ENCODE assay signal across 7 mouse cellular contexts in genomic region chr7:145206056-145206610, GRCm38 (mm10). TPM values are rescaled to one million over a fixed set of nuclear protein-coding genes. Genes with fewer than 3 reads are reported as not detected.
DNase-seq lines count a peak whose midpoint lies in the region; ATAC-seq and TF ChIP-seq lines count a peak whose summit lies in the region.

No protein-coding gene starts in this region.

- H3K27me3 ChIP-seq in heart, embryonic 12.5 days (replicated peaks), result no peaks in the 10 kb centered on the region
- no peaks in the 10 kb centered on the region for H3K27me3 ChIP-seq in kidney, postnatal 0 days (ENCODE audit: insufficient read depth, low read length)
- peaks cover 14% of the 10 kb centered on the region for H3K27me3 ChIP-seq in liver, embryonic 12.5 days (replicated peaks)
- no peaks in the 10 kb centered on the region for H3K27me3 ChIP-seq in myocyte (ENCODE audit: control insufficient read depth, insufficient read depth, insufficient read length)

- H3K9ac ChIP-seq in heart, embryonic 12.5 days, result peak overlapping the region; percentile 69
- peak overlapping the region; percentile 61 for H3K9ac ChIP-seq in kidney, postnatal 0 days (ENCODE audit: low read depth, low read length)
- H3K9ac ChIP-seq in liver, embryonic 12.5 days, result peak overlapping the region; percentile 37; the same call in 1 of the 2 replicates

- peak overlapping the region; percentile 59 for H3K4me2 ChIP-seq in heart, embryonic 12.5 days
- H3K4me2 ChIP-seq in kidney, postnatal 0 days (ENCODE audit: low read length), result peak overlapping the region; percentile 25
- H3K4me2 ChIP-seq in liver, embryonic 12.5 days, result peak overlapping the region; percentile 61
- peak overlapping the region; percentile 69 for H3K4me2 ChIP-seq in myocyte (ENCODE audit: low read depth)

- WGBS in heart, embryonic 12.5 days, result 1% methylated on average over 34 of the region's 34 CpGs
- 3% methylated on average over 34 of the region's 34 CpGs for WGBS in kidney, postnatal 0 days
- 4% methylated on average over 33 of the region's 34 CpGs for WGBS in liver, embryonic 12.5 days (ENCODE audit: insufficient replicate concordance)

- TF ChIP-seq POLR2A in myocyte (IDR thresholded peaks at IDR 0.05; ENCODE audit: insufficient read length, low read depth), result peak; percentile 66

- peak overlapping the region; percentile 95 for H3K27ac ChIP-seq in heart, embryonic 12.5 days (ENCODE audit: poor library complexity, severe bottlenecking)
- H3K27ac ChIP-seq in kidney, postnatal 0 days, result peak overlapping the region; percentile 85
- peak overlapping the region; percentile 69 for H3K27ac ChIP-seq in liver, embryonic 12.5 days

- no peak; the same call in 1 of the 2 replicates for TF ChIP-seq CTCF in kidney, postnatal 0 days (IDR thresholded peaks at IDR 0.05; ENCODE audit: low read depth)

- H3K4me3 ChIP-seq in heart, embryonic 12.5 days, result peak overlapping the region; percentile 15
- H3K4me3 ChIP-seq in kidney, postnatal 0 days (replicated peaks; ENCODE audit: low read depth, low read length), result no peak overlapping the region
- H3K4me3 ChIP-seq in liver, embryonic 12.5 days, result peak overlapping the region; percentile 27
- no peak overlapping the region for H3K4me3 ChIP-seq in myocyte

- ATAC-seq in heart, embryonic 12.5 days (ENCODE audit: insufficient number of reproducible peaks, low FRiP score), result peak; percentile 85
- peak; percentile 73 for ATAC-seq in kidney, postnatal 0 days (replicated peaks; ENCODE audit: low FRiP score, low read depth)
- ATAC-seq in liver, embryonic 12.5 days, result peak; percentile 53

- H3K4me1 ChIP-seq in heart, embryonic 12.5 days (replicated peaks), result peaks cover 27% of the 10 kb centered on the region
- peaks cover 19% of the 10 kb centered on the region for H3K4me1 ChIP-seq in kidney, postnatal 0 days (replicated peaks; ENCODE audit: insufficient read depth, low read length)
- H3K4me1 ChIP-seq in liver, embryonic 12.5 days, result peaks cover 14% of the 10 kb centered on the region

- peaks cover 4% of the 10 kb centered on the region; the same call in 1 of the 2 replicates for H3K9me3 ChIP-seq in heart, embryonic 12.5 days (replicated peaks)
- H3K9me3 ChIP-seq in kidney, postnatal 0 days (replicated peaks; ENCODE audit: low read length), result no peaks in the 10 kb centered on the region
- H3K9me3 ChIP-seq in liver, embryonic 12.5 days (replicated peaks), result no peaks in the 10 kb centered on the region

- DNase-seq in cerebellum, adult 11 months, result peak; percentile 53
- DNase-seq in fibroblast of lung, adult 2 months (ENCODE audit: low read depth), result peak; percentile 82
- peak; percentile 89 for DNase-seq in kidney, postnatal 0 days (ENCODE audit: low spot score)
- DNase-seq in testis, postnatal 14 days (ENCODE audit: low spot score), result peak; percentile 82

- H3K36me3 ChIP-seq in heart, embryonic 12.5 days, result no peaks in the 10 kb centered on the region
- no peaks in the 10 kb centered on the region for H3K36me3 ChIP-seq in kidney, postnatal 0 days (ENCODE audit: insufficient read depth, low read length)
- H3K36me3 ChIP-seq in liver, embryonic 12.5 days, result no peaks in the 10 kb centered on the region
- no peaks in the 10 kb centered on the region for H3K36me3 ChIP-seq in myocyte (ENCODE audit: control insufficient read depth, insufficient read depth)

- H3K79me2 ChIP-seq in myocyte (ENCODE audit: control insufficient read depth, insufficient read depth), result no peaks in the 10 kb centered on the region

- peak overlapping the region; percentile 26 for H3ac ChIP-seq in myocyte (ENCODE audit: control insufficient read depth, insufficient read length)

TF ChIP-seq in myocyte, 11 proteins besides CTCF, POLR2A, EP300 and RAD21:
- TF ChIP-seq E2F4 (IDR thresholded peaks at IDR 0.05; ENCODE audit: insufficient read depth) (peak; percentile 37), REST (IDR thresholded peaks at IDR 0.05; ENCODE audit: insufficient read depth, insufficient read length) (no peak), CEBPB (IDR thresholded peaks at IDR 0.05; ENCODE audit: insufficient read depth, poor library complexity, severe bottlenecking) (peak; percentile 8; the same call in 1 of the 2 replicates), MYOG (IDR thresholded peaks at IDR 0.05; ENCODE audit: control insufficient read depth in 1 of 3, insufficient read depth in 1 of 3, insufficient read length in 2 of 3, low read depth in 2 of 3) (peak; percentile 38 to 92 (median 83)), SRF (IDR thresholded peaks at IDR 0.05; ENCODE audit: control insufficient read depth, insufficient read length, low read depth) (no peak), POLR2AphosphoS2 (IDR thresholded peaks at IDR 0.05; ENCODE audit: insufficient read length, low read depth) (peak; percentile 32), TCF12 (IDR thresholded peaks at IDR 0.05; ENCODE audit: insufficient read depth, poor library complexity, severe bottlenecking) (peak; percentile 3), TCF3 (IDR thresholded peaks at IDR 0.05; ENCODE audit: insufficient read length, low read depth) (no peak), USF1 (IDR thresholded peaks at IDR 0.05; ENCODE audit: low read depth) (no peak), MAX (IDR thresholded peaks at IDR 0.05; ENCODE audit: low read depth) (no peak), MYOD1 (IDR thresholded peaks at IDR 0.05; ENCODE audit: control insufficient read depth in 1 of 3, insufficient read length in 2 of 3, low read depth in 2 of 3) (peak in 2 of 3 experiments; percentile 79 to 93)

RNA-seq across cellular contexts. Expression of gene 1810010D01Rik, which starts 1.8 kb away (rescaled TPM):
- 0.30 and 0.36 TPM in 2 replicates for polyA plus RNA-seq in heart, embryonic 12.5 days (2016; fragmentation: Nextera tagmentation; extraction: Ambion mirVana)
- polyA plus RNA-seq in kidney, postnatal 0 days (2015; fragmentation: Nextera tagmentation; extraction: Ambion mirVana), result not detected in 2 replicates
- 0.30 and 0.38 TPM in 2 replicates for polyA plus RNA-seq in liver, embryonic 12.5 days (2016; fragmentation: Nextera tagmentation; extraction: Ambion mirVana)
- not detected for polyA plus RNA-seq in myocyte (2012; fragmentation: generic; extraction: Trizol)

Comparison
In these comparisons a context has a peak if more than half of its experiments do, and no peak if none do; other contexts are left out.
1. H3K4me3 ChIP-seq: peak in heart, embryonic 12.5 days (single experiment) and liver, embryonic 12.5 days (single experiment); none in kidney, postnatal 0 days (single experiment) and myocyte (single experiment).
2. Peak in every context shown above with its lines, with median percentiles within 50 percentile points of each other: DNase-seq, ATAC-seq, H3K27ac ChIP-seq, H3K4me2 ChIP-seq and H3K9ac ChIP-seq.